Mouse (Mus musculus) liver, adult 2 months (tissue): ENCODE data around the gene Csnk2b. TPM values are rescaled to one million over a fixed set of nuclear protein-coding genes. Genes with fewer than 3 reads are reported as not detected.

ENCODE experiments used
- DNase-seq: peaks from one replicate; pipeline ENCODE4 v3.0.0-alpha.2; 2011; ENCODE audit warnings: low read depth, low spot score; ENCODE audit errors: extremely low read depth
- H3K27ac ChIP-seq: fragments of 200-500 bp; replicated peaks from 2 replicates; pipeline ENCODE4 v1.5.1; 2012; ENCODE audit warnings: low read depth, mild to moderate bottlenecking, control low read depth, inconsistent platforms, low read length; ENCODE audit not compliant: insufficient read depth
- H3K27me3 ChIP-seq: fragments of 200-500 bp; 2 replicates; pipeline ENCODE4 v1.6.1; 2012; ENCODE audit warnings: mild to moderate bottlenecking, moderate library complexity, low read length, inconsistent platforms; ENCODE audit not compliant: control insufficient read depth, insufficient read depth
- H3K36me3 ChIP-seq: fragments of 200-500 bp; 2 replicates; pipeline ENCODE4 v1.6.1; 2012; ENCODE audit warnings: low read length, inconsistent platforms; ENCODE audit not compliant: control insufficient read depth, insufficient read depth
- H3K4me1 ChIP-seq: fragments of 200-500 bp; 2 replicates; pipeline ENCODE4 v1.6.1; 2011; ENCODE audit warnings: low read length; ENCODE audit not compliant: control insufficient read depth, insufficient read depth
- H3K4me3 ChIP-seq: fragments of 200-500 bp; 2 replicates; pipeline ENCODE4 v1.5.1; 2011; ENCODE audit warnings: low read depth, mild to moderate bottlenecking, control low read depth, low read length, moderate library complexity; ENCODE audit not compliant: insufficient read depth
- H3K79me2 ChIP-seq: fragments of 200-500 bp; 2 replicates; pipeline ENCODE4 v1.6.1; 2012; ENCODE audit warnings: inconsistent platforms, mild to moderate bottlenecking, low read length, moderate library complexity; ENCODE audit not compliant: control insufficient read depth, insufficient read depth
- H3K9ac ChIP-seq: fragments of 200-500 bp; 2 replicates; pipeline ENCODE4 v1.6.1; 2012; ENCODE audit warnings: low read depth, mild to moderate bottlenecking, control low read depth, inconsistent platforms, low read length
- CTCF ChIP-seq: fragments of 200-500 bp; IDR thresholded peaks from 2 replicates; pipeline ENCODE4 v1.5.1; 2011; ENCODE audit warnings: low read depth, low read length, control low read depth
- POLR2A ChIP-seq: fragments of 200-500 bp; IDR thresholded peaks from 2 replicates; pipeline ENCODE4 v1.6.1; 2011; ENCODE audit warnings: low read length, control low read depth; ENCODE audit not compliant: insufficient read depth; ENCODE audit errors: extremely low read depth
- WGBS: fragments of 180-500 bp; shearing (Covaris S2); methylation state at CpG from one replicate; pipeline ENCODE4 v1.1.7; 2018; 5-methylcytosine and 5-hydroxymethylcytosine counted together
- polyA plus RNA-seq: library from polyadenylated mRNA; depleted of rRNA; stranded (reverse); fragments of >200 nt; gene quantifications from 2 replicates; pipeline ENCODE4 v1.2.3, GENCODE M21; 2012; rRNA removed
- total RNA-seq: library from RNA; depleted of rRNA; stranded (reverse); fragments of >200 nt; gene quantifications from 2 replicates; pipeline ENCODE4 v1.2.3, GENCODE M21; 2014; rRNA removed

Gene Csnk2b
- total and polyA plus RNA-seq, 2 experiments: 60.9 to 228 TPM

GRCm38 (mm10) chr17:35070556-35071229 is 51.2 kb downstream of the Csnk2b start:
- 74% methylated on average over 6 of the region's 6 CpGs for WGBS
- peaks cover 2% of the 10 kb centered on the region; the same call in 1 of the 2 replicates for H3K27me3 ChIP-seq

GRCm38 (mm10) chr17:35068213-35068914 is 53.5 kb downstream of the Csnk2b start:
- H3K79me2 ChIP-seq: no peaks in the 10 kb centered on the region
- H3K27ac ChIP-seq: no peak overlapping the region
- no peaks in the 10 kb centered on the region for H3K36me3 ChIP-seq
- no peak for TF ChIP-seq POLR2A
- no peak for TF ChIP-seq CTCF
- H3K27me3 ChIP-seq: peaks cover 2% of the 10 kb centered on the region; the same call in 1 of the 2 replicates
- no peaks in the 10 kb centered on the region for H3K4me1 ChIP-seq
- no peak overlapping the region for H3K4me3 ChIP-seq
- H3K9ac ChIP-seq: no peak overlapping the region
- 70% methylated on average over 17 of the region's 17 CpGs for WGBS
- DNase-seq: no peak

More at GRCm38 (mm10) chr17:35070556-35071229, 51.2 kb downstream of the Csnk2b start:
- Histone ChIP-seq H3K79me2 (no peaks in the 10 kb centered on the region), H3K4me3 (no peak overlapping the region), H3K9ac (no peak overlapping the region), H3K36me3 (no peaks in the 10 kb centered on the region), H3K27ac (no peak overlapping the region), H3K4me1 (no peaks in the 10 kb centered on the region)
- DNase-seq: no peak
- TF ChIP-seq CTCF (no peak), POLR2A (no peak)

Other genes starting within 250 kb of the Csnk2b start
Only the 30 nearest of the 42 such genes appear.
- 7.9 and 11.1 TPM in 2 replicates for gene Lsm2, start 140.2 kb downstream of the Csnk2b start, total RNA-seq
- gene Lsm2, start 140.2 kb downstream of the Csnk2b start, polyA plus RNA-seq: 55.1 and 63.0 TPM in 2 replicates
- gene Vars, start 121.1 kb downstream of the Csnk2b start, total RNA-seq: 11.8 and 27.5 TPM in 2 replicates
- gene Vars, start 121.1 kb downstream of the Csnk2b start, polyA plus RNA-seq: 39.8 and 52.7 TPM in 2 replicates
- 0.07 and 0.09 TPM in 2 replicates for gene Vwa7, start 105.5 kb downstream of the Csnk2b start, total RNA-seq
- gene Vwa7, start 105.5 kb downstream of the Csnk2b start, polyA plus RNA-seq: 0.16 and 0.27 TPM in 2 replicates
- gene Sapcd1, start 94.0 kb downstream of the Csnk2b start, total RNA-seq: 0.54 TPM in 1 of 2 replicates, not detected in the other
- 0.66 TPM in 1 of 2 replicates, not detected in the other for gene Sapcd1, start 94.0 kb downstream of the Csnk2b start, polyA plus RNA-seq
- 1.0 and 2.0 TPM in 2 replicates for gene Msh5, start 75.3 kb downstream of the Csnk2b start, total RNA-seq
- gene Msh5, start 75.3 kb downstream of the Csnk2b start, polyA plus RNA-seq: 1.1 and 3.9 TPM in 2 replicates
- 15.9 and 20.3 TPM in 2 replicates for gene Clic1, start 72.1 kb downstream of the Csnk2b start, total RNA-seq
- gene Clic1, start 72.1 kb downstream of the Csnk2b start, polyA plus RNA-seq: 12.2 and 16.8 TPM in 2 replicates
- 3.0 and 3.6 TPM in 2 replicates for gene Ddah2, start 63.0 kb downstream of the Csnk2b start, total RNA-seq
- 3.8 and 3.9 TPM in 2 replicates for gene Ddah2, start 63.0 kb downstream of the Csnk2b start, polyA plus RNA-seq
- not detected in 2 replicates for gene Ly6g6c, start 56.7 kb downstream of the Csnk2b start, total RNA-seq
- gene Ly6g6c, start 56.7 kb downstream of the Csnk2b start, polyA plus RNA-seq: not detected in 2 replicates
- gene Mpig6b, start 55.9 kb downstream of the Csnk2b start, total RNA-seq: 0.18 TPM in 1 of 2 replicates, not detected in the other
- 0.06 TPM in 1 of 2 replicates, not detected in the other for gene Mpig6b, start 55.9 kb downstream of the Csnk2b start, polyA plus RNA-seq
- 0.37 TPM in 1 of 2 replicates, not detected in the other for gene Ly6g6e, start 45.2 kb downstream of the Csnk2b start, total RNA-seq
- gene Ly6g6e, start 45.2 kb downstream of the Csnk2b start, polyA plus RNA-seq: 0.33 and 0.35 TPM in 2 replicates
- 0.47 TPM in 1 of 2 replicates, not detected in the other for gene Ly6g6d, start 44.0 kb downstream of the Csnk2b start, total RNA-seq
- gene Ly6g6d, start 44.0 kb downstream of the Csnk2b start, polyA plus RNA-seq: 0.24 and 0.67 TPM in 2 replicates
- gene Ly6g6f, start 36.4 kb downstream of the Csnk2b start, total RNA-seq: not detected in 2 replicates
- 0.07 TPM in 2 replicates for gene Ly6g6f, start 36.4 kb downstream of the Csnk2b start, polyA plus RNA-seq
- gene Abhd16a, start 32.8 kb downstream of the Csnk2b start, total RNA-seq: 62.2 and 63.3 TPM in 2 replicates
- gene Abhd16a, start 32.8 kb downstream of the Csnk2b start, polyA plus RNA-seq: 78.4 and 83.0 TPM in 2 replicates
- not detected in 2 replicates for gene Ly6g5c, start 13.8 kb downstream of the Csnk2b start, total RNA-seq
- not detected in 2 replicates for gene Ly6g5c, start 13.8 kb downstream of the Csnk2b start, polyA plus RNA-seq
- 0.40 and 0.46 TPM in 2 replicates for gene Ly6g5b, start 6.6 kb downstream of the Csnk2b start, total RNA-seq
- gene Ly6g5b, start 6.6 kb downstream of the Csnk2b start, polyA plus RNA-seq: 0.26 and 0.62 TPM in 2 replicates
- gene Gpank1, start 598 bp downstream of the Csnk2b start, total RNA-seq: 9.6 and 9.8 TPM in 2 replicates
- gene Gpank1, start 598 bp downstream of the Csnk2b start, polyA plus RNA-seq: 10.5 and 11.4 TPM in 2 replicates
- 9.8 and 11.4 TPM in 2 replicates for gene D17H6S53E, start 4.3 kb upstream of the Csnk2b start, total RNA-seq
- 12.4 and 18.3 TPM in 2 replicates for gene D17H6S53E, start 4.3 kb upstream of the Csnk2b start, polyA plus RNA-seq
- gene Apom, start 10.0 kb upstream of the Csnk2b start, total RNA-seq: 432 and 465 TPM in 2 replicates
- gene Apom, start 10.0 kb upstream of the Csnk2b start, polyA plus RNA-seq: 510 and 575 TPM in 2 replicates
- gene Bag6, start 13.1 kb upstream of the Csnk2b start, total RNA-seq: 28.1 and 40.9 TPM in 2 replicates
- 88.4 and 119 TPM in 2 replicates for gene Bag6, start 13.1 kb upstream of the Csnk2b start, polyA plus RNA-seq
- 12.4 and 23.2 TPM in 2 replicates for gene Prrc2a, start 42.8 kb upstream of the Csnk2b start, total RNA-seq
- gene Prrc2a, start 42.8 kb upstream of the Csnk2b start, polyA plus RNA-seq: 103 and 144 TPM in 2 replicates
- 8.6 and 13.3 TPM in 2 replicates for gene Aif1, start 54.0 kb upstream of the Csnk2b start, total RNA-seq
- 1.6 and 2.5 TPM in 2 replicates for gene Aif1, start 54.0 kb upstream of the Csnk2b start, polyA plus RNA-seq
- 10.2 and 13.0 TPM in 2 replicates for gene Lst1, start 66.4 kb upstream of the Csnk2b start, total RNA-seq
- gene Lst1, start 66.4 kb upstream of the Csnk2b start, polyA plus RNA-seq: 5.9 and 11.8 TPM in 2 replicates
- gene Ltb, start 72.4 kb upstream of the Csnk2b start, total RNA-seq: 1.8 and 3.0 TPM in 2 replicates
- gene Ltb, start 72.4 kb upstream of the Csnk2b start, polyA plus RNA-seq: 2.6 and 4.7 TPM in 2 replicates
- gene Tnf, start 80.0 kb upstream of the Csnk2b start, total RNA-seq: 0.13 TPM in 1 of 2 replicates, not detected in the other
- 0.15 and 0.29 TPM in 2 replicates for gene Tnf, start 80.0 kb upstream of the Csnk2b start, polyA plus RNA-seq
- 0.27 TPM in 1 of 2 replicates, not detected in the other for gene Lta, start 83.3 kb upstream of the Csnk2b start, total RNA-seq
- 0.06 TPM in 1 of 2 replicates, not detected in the other for gene Lta, start 83.3 kb upstream of the Csnk2b start, polyA plus RNA-seq
- 0.37 TPM in 1 of 2 replicates, not detected in the other for gene Gm16181, start 98.8 kb upstream of the Csnk2b start, total RNA-seq
- gene Gm16181, start 98.8 kb upstream of the Csnk2b start, polyA plus RNA-seq: not detected in 2 replicates
- gene Atp6v1g2, start 111.6 kb upstream of the Csnk2b start, total RNA-seq: 0.28 and 0.34 TPM in 2 replicates
- gene Atp6v1g2, start 111.6 kb upstream of the Csnk2b start, polyA plus RNA-seq: 1.6 and 2.7 TPM in 2 replicates
- 7.5 and 7.6 TPM in 2 replicates for gene Nfkbil1, start 113.7 kb upstream of the Csnk2b start, total RNA-seq
- gene Nfkbil1, start 113.7 kb upstream of the Csnk2b start, polyA plus RNA-seq: 7.5 and 8.6 TPM in 2 replicates
- gene Ddx39b, start 119.7 kb upstream of the Csnk2b start, total RNA-seq: 37.0 and 43.6 TPM in 2 replicates
- gene Ddx39b, start 119.7 kb upstream of the Csnk2b start, polyA plus RNA-seq: 64.9 and 103 TPM in 2 replicates
- gene H2-D1, start 140.7 kb upstream of the Csnk2b start, total RNA-seq: 444 and 506 TPM in 2 replicates
- gene H2-D1, start 140.7 kb upstream of the Csnk2b start, polyA plus RNA-seq: 487 and 676 TPM in 2 replicates